Mouse (Mus musculus) liver, embryonic 12.5 days (tissue): Measurements from ENCODE around the gene Cldn18. TPM values are rescaled to one million over a fixed set of nuclear protein-coding genes. Genes with fewer than 3 reads are reported as not detected.

Source experiments
- ATAC-seq: fragments of 200-750 bp; cut with Nextera tagmentation; 2 replicates; pipeline ENCODE4 v1.8.0; 2017; ENCODE audit warnings: moderate number of reproducible peaks, mild to moderate bottlenecking, moderate library complexity
- H3K27ac ChIP-seq: fragments of 300-500 bp; sonication (generic); 2 replicates; pipeline ENCODE4 v1.5.1; 2016; ENCODE audit warnings: mild to moderate bottlenecking
- H3K27me3 ChIP-seq: fragments of 300-500 bp; sonication (generic); replicated peaks from 2 replicates; pipeline ENCODE4 v1.6.1; 2016; ENCODE audit warnings: mild to moderate bottlenecking, moderate library complexity
- H3K36me3 ChIP-seq: fragments of 300-500 bp; sonication (generic); 2 replicates; pipeline ENCODE4 v1.6.1; 2016; ENCODE audit warnings: mild to moderate bottlenecking, moderate library complexity
- H3K4me1 ChIP-seq: fragments of 300-500 bp; sonication (generic); 2 replicates; pipeline ENCODE4 v1.6.1; 2016
- H3K4me2 ChIP-seq: fragments of 300-500 bp; sonication (generic); 2 replicates; pipeline ENCODE4 v1.6.1; 2016; ENCODE audit warnings: mild to moderate bottlenecking, moderate library complexity
- H3K4me3 ChIP-seq: fragments of 300-500 bp; sonication (generic); 2 replicates; pipeline ENCODE4 v1.5.1; 2016; ENCODE audit warnings: mild to moderate bottlenecking, moderate library complexity
- H3K9ac ChIP-seq: fragments of 300-500 bp; sonication (generic); 2 replicates; pipeline ENCODE4 v1.6.1; 2016; ENCODE audit warnings: mild to moderate bottlenecking, moderate library complexity
- H3K9me3 ChIP-seq: fragments of 300-500 bp; sonication (generic); replicated peaks from 2 replicates; pipeline ENCODE4 v1.6.1; 2016; ENCODE audit warnings: mild to moderate bottlenecking, moderate library complexity
- WGBS: fragments of 180-500 bp; shearing (Covaris S2); methylation state at CpG from one replicate; pipeline ENCODE4 v1.1.7; 2016; ENCODE audit not compliant: insufficient replicate concordance; 5-methylcytosine and 5-hydroxymethylcytosine counted together
- polyA plus RNA-seq: library from polyadenylated mRNA; unstranded; fragments of >200 nt; fragmentation: Nextera tagmentation; extraction: Ambion mirVana; gene quantifications from 2 replicates; pipeline ENCODE4 v1.2.1, GENCODE M21; 2016

Cldn18 gene
- polyA plus RNA-seq, 1 experiment from 2014 or later: not detected

- 70% methylated on average over 3 of the region's 3 CpGs for WGBS
- Histone ChIP-seq H3K9ac (no peak overlapping the region), H3K27ac (no peak overlapping the region), H3K4me1 (no peaks in the 10 kb centered on the region), H3K27me3 (no peaks in the 10 kb centered on the region), H3K36me3 (no peaks in the 10 kb centered on the region), H3K9me3 (no peaks in the 10 kb centered on the region), H3K4me2 (no peak overlapping the region), H3K4me3 (no peak overlapping the region)
- ATAC-seq: no peak
Observed at GRCm38 (mm10) chr9:99675714-99676113, 41.4 kb downstream of the Cldn18 start.

GRCm38 (mm10) chr9:99671603-99672002, 45.5 kb downstream of the Cldn18 start:
- no peaks in the 10 kb centered on the region for H3K27me3 ChIP-seq
- no peak overlapping the region for H3K4me3 ChIP-seq
- H3K9me3 ChIP-seq: no peaks in the 10 kb centered on the region
- no peak for ATAC-seq
- no peak overlapping the region for H3K27ac ChIP-seq
- WGBS: 21% methylated on average over 2 of the region's 2 CpGs
- no peak overlapping the region for H3K9ac ChIP-seq
- H3K4me1 ChIP-seq: no peaks in the 10 kb centered on the region
- H3K4me2 ChIP-seq: no peak overlapping the region
- peaks cover 19% of the 10 kb centered on the region for H3K36me3 ChIP-seq

GRCm38 (mm10) chr9:99667596-99667995, 49.5 kb downstream of the Cldn18 start:
- no peak overlapping the region for H3K4me3 ChIP-seq
- 80% methylated on average over 8 of the region's 8 CpGs for WGBS
- no peaks in the 10 kb centered on the region for H3K9me3 ChIP-seq
- H3K4me1 ChIP-seq: peaks cover 4% of the 10 kb centered on the region; the same call in 1 of the 2 replicates
- no peaks in the 10 kb centered on the region for H3K27me3 ChIP-seq
- H3K9ac ChIP-seq: no peak overlapping the region
- ATAC-seq: no peak
- peaks cover 19% of the 10 kb centered on the region for H3K36me3 ChIP-seq
- H3K27ac ChIP-seq: no peak overlapping the region
- H3K4me2 ChIP-seq: no peak overlapping the region

- ATAC-seq: no peak; the same call in 1 of the 2 replicates
- Histone ChIP-seq H3K27ac (no peak overlapping the region), H3K27me3 (no peaks in the 10 kb centered on the region), H3K4me3 (no peak overlapping the region), H3K36me3 (0 out of 2 replicates have a peak, but pooled peaks cover 5% of the 10 kb centered on the region), H3K4me1 (peaks cover 4% of the 10 kb centered on the region; the same call in 1 of the 2 replicates), H3K9me3 (no peaks in the 10 kb centered on the region), H3K4me2 (no peak overlapping the region), H3K9ac (no peak overlapping the region)
- 74% methylated on average over 10 of the region's 10 CpGs for WGBS
Observed at GRCm38 (mm10) chr9:99662887-99663286, 54.2 kb downstream of the Cldn18 start.

- peaks cover 4% of the 10 kb centered on the region; the same call in 1 of the 2 replicates for H3K4me1 ChIP-seq
- 20% methylated on average over 7 of the region's 7 CpGs for WGBS
- H3K4me2 ChIP-seq: no peak overlapping the region
- H3K4me3 ChIP-seq: no peak overlapping the region
- no peak overlapping the region for H3K9ac ChIP-seq
- H3K36me3 ChIP-seq: 0 out of 2 replicates have a peak, but pooled peaks cover 3% of the 10 kb centered on the region
- H3K9me3 ChIP-seq: no peaks in the 10 kb centered on the region
- no peaks in the 10 kb centered on the region for H3K27me3 ChIP-seq
- no peak; the same call in 1 of the 2 replicates for ATAC-seq
- no peak overlapping the region for H3K27ac ChIP-seq
Observed at GRCm38 (mm10) chr9:99662406-99662805, 54.7 kb downstream of the Cldn18 start.

- no peak overlapping the region for H3K27ac ChIP-seq
- no peaks in the 10 kb centered on the region for H3K9me3 ChIP-seq
- H3K27me3 ChIP-seq: no peaks in the 10 kb centered on the region
- H3K4me2 ChIP-seq: no peak overlapping the region
- peaks cover 4% of the 10 kb centered on the region; the same call in 1 of the 2 replicates for H3K4me1 ChIP-seq
- H3K36me3 ChIP-seq: no peaks in the 10 kb centered on the region
- no peak overlapping the region for H3K4me3 ChIP-seq
- H3K9ac ChIP-seq: no peak overlapping the region
- WGBS: 72% methylated on average over 16 of the region's 16 CpGs
- ATAC-seq: no peak
Observed at GRCm38 (mm10) chr9:99661606-99662166, 55.4 kb downstream of the Cldn18 start.

- H3K4me2 ChIP-seq: no peak overlapping the region
- H3K9ac ChIP-seq: no peak overlapping the region
- peaks cover 4% of the 10 kb centered on the region; the same call in 1 of the 2 replicates for H3K4me1 ChIP-seq
- no peaks in the 10 kb centered on the region for H3K36me3 ChIP-seq
- no peaks in the 10 kb centered on the region for H3K27me3 ChIP-seq
- H3K27ac ChIP-seq: no peak overlapping the region
- no peak overlapping the region for H3K4me3 ChIP-seq
- no peaks in the 10 kb centered on the region for H3K9me3 ChIP-seq
- 72% methylated on average over 10 of the region's 10 CpGs for WGBS
- ATAC-seq: no peak
Observed at GRCm38 (mm10) chr9:99660756-99661155, 56.3 kb downstream of the Cldn18 start.

GRCm38 (mm10) chr9:99646102-99646501, 71.0 kb downstream of the Cldn18 start:
- peaks cover 19% of the 10 kb centered on the region; the same call in 1 of the 2 replicates for H3K36me3 ChIP-seq
- 83% methylated on average over 6 of the region's 6 CpGs for WGBS
- no peaks in the 10 kb centered on the region for H3K27me3 ChIP-seq
- H3K9ac ChIP-seq: no peak overlapping the region
- H3K4me1 ChIP-seq: no peaks in the 10 kb centered on the region
- no peak for ATAC-seq
- no peaks in the 10 kb centered on the region for H3K9me3 ChIP-seq
- no peak overlapping the region for H3K27ac ChIP-seq
- H3K4me2 ChIP-seq: no peak overlapping the region
- H3K4me3 ChIP-seq: no peak overlapping the region

- Histone ChIP-seq H3K27me3 (no peaks in the 10 kb centered on the region), H3K9me3 (no peaks in the 10 kb centered on the region), H3K27ac (no peak overlapping the region), H3K9ac (no peak overlapping the region), H3K4me1 (no peaks in the 10 kb centered on the region), H3K4me2 (no peak overlapping the region), H3K4me3 (no peak overlapping the region), H3K36me3 (peaks cover 12% of the 10 kb centered on the region; the same call in 1 of the 2 replicates)
- no peak for ATAC-seq
- WGBS: 76% methylated on average over 6 of the region's 6 CpGs
Observed at GRCm38 (mm10) chr9:99645416-99645815, 71.7 kb downstream of the Cldn18 start.

GRCm38 (mm10) chr9:99639957-99640356, 77.1 kb downstream of the Cldn18 start:
- Histone ChIP-seq H3K36me3 (peaks cover 8% of the 10 kb centered on the region), H3K9ac (no peak overlapping the region), H3K4me2 (no peak overlapping the region), H3K27me3 (no peaks in the 10 kb centered on the region), H3K4me3 (no peak overlapping the region), H3K27ac (no peak overlapping the region), H3K9me3 (no peaks in the 10 kb centered on the region), H3K4me1 (no peaks in the 10 kb centered on the region)
- ATAC-seq: no peak
- WGBS: 70% methylated on average over 5 of the region's 5 CpGs
